Mouse (Mus musculus): ENCODE results near the gene Vmn2r41. TPM values are rescaled to one million over a fixed set of nuclear protein-coding genes. Genes with fewer than 3 reads are reported as not detected.

Vmn2r41 gene
- not detected in 2 replicates for polyA plus RNA-seq (2015; fragmentation: Nextera tagmentation; extraction: Ambion mirVana)

GRCm38 (mm10) chr7:8161554-8161953 is at the start of gene Vmn2r41:
Gene Vmn2r41, minus strand, starts transcription at chr7:8161654.

DNA sequence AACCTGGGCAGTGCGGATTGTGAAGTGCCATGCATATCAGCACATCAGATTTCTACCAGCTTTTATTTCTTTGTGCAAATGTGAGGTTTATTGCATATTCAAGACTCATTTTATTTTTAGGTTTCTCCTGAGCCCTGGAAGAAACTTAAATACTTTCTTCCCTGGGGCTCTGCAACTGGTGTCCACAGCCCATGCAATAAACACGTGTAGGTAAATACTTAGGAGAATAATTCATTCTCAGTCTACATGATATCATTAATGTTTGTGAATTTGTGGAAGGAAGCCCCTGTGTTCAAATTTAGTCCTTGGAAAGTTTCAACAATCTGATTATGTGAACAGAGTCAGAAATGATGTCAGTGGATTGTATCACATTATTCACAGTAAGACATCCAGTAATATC is 38.8 kb upstream of the Vmn2r41 start, which contains the start of gene Vmn2r42:
Vmn2r42 (minus strand) TSS at position 101 of the 400 bp plus-strand sequence.

Other genes starting within 250 kb of the Vmn2r41 start
- gene Vmn2r42, start 38.7 kb upstream of the Vmn2r41 start, polyA plus RNA-seq (2015; fragmentation: Nextera tagmentation; extraction: Ambion mirVana): not detected in 2 replicates
- not detected in 2 replicates for gene Vmn2r43, start 98.9 kb upstream of the Vmn2r41 start, polyA plus RNA-seq (2015; fragmentation: Nextera tagmentation; extraction: Ambion mirVana)
- not detected in 2 replicates for gene Vmn2r44, start 221.7 kb upstream of the Vmn2r41 start, polyA plus RNA-seq (2015; fragmentation: Nextera tagmentation; extraction: Ambion mirVana)